Mouse (Mus musculus): ENCODE measurements at regions not wholly inside any gene's neighbourhood (a gene's known extent, or its start where the extent isn't known, plus 50 kb on each side); places are given as distances from the start of the nearest gene placed in this dataset.

- TF ChIP-seq HCFC1 (IDR thresholded peaks at IDR 0.05; ENCODE audit: low read depth, low read length) (no peak), ZNF384 (IDR thresholded peaks at IDR 0.05; ENCODE audit: low read depth, low read length) (no peak)
These were observed 362.9 kb upstream of the Nr5a2 start for GRCm38 (mm10) chr1:137323035-137323680.
